Mouse (Mus musculus) liver, embryonic 16.5 days (tissue): Measurements from ENCODE around the gene Fam174b. TPM values are rescaled to one million over a fixed set of nuclear protein-coding genes. Genes with fewer than 3 reads are reported as not detected.

Experiments
- ATAC-seq: fragments of 200-750 bp; cut with Nextera tagmentation; 2 replicates; pipeline ENCODE4 v1.8.0; 2017; ENCODE audit warnings: low read depth, mild to moderate bottlenecking, moderate number of reproducible peaks, moderate library complexity
- H3K27ac ChIP-seq: fragments of 300-500 bp; sonication (generic); 2 replicates; pipeline ENCODE4 v1.5.1; 2014; ENCODE audit warnings: mild to moderate bottlenecking, low read length
- H3K27me3 ChIP-seq: fragments of 300-500 bp; sonication (generic); 2 replicates; pipeline ENCODE4 v1.6.1; 2014; ENCODE audit warnings: low read depth, low read length, mixed read lengths; ENCODE audit not compliant: control insufficient read depth, insufficient read depth
- H3K36me3 ChIP-seq: fragments of 300-500 bp; sonication (generic); 2 replicates; pipeline ENCODE4 v1.6.1; 2014; ENCODE audit warnings: mild to moderate bottlenecking; ENCODE audit not compliant: control insufficient read depth, insufficient read depth
- H3K4me1 ChIP-seq: fragments of 300-500 bp; sonication (generic); 2 replicates; pipeline ENCODE4 v1.6.1; 2014; ENCODE audit warnings: low read depth, low read length, mixed read lengths; ENCODE audit not compliant: control insufficient read depth
- H3K4me2 ChIP-seq: fragments of 300-500 bp; sonication (generic); 2 replicates; pipeline ENCODE4 v1.6.1; 2014; ENCODE audit warnings: low read depth, low read length, mixed read lengths
- H3K4me3 ChIP-seq: fragments of 300-500 bp; sonication (generic); 2 replicates; pipeline ENCODE4 v1.5.1; 2014; ENCODE audit warnings: low read depth, mild to moderate bottlenecking, low read length
- H3K9ac ChIP-seq: fragments of 300-500 bp; sonication (generic); 2 replicates; pipeline ENCODE4 v1.6.1; 2014; ENCODE audit warnings: low read depth, low read length
- H3K9me3 ChIP-seq: fragments of 300-500 bp; sonication (generic); replicated peaks from 2 replicates; pipeline ENCODE4 v1.6.1; 2016; ENCODE audit warnings: low read length; ENCODE audit not compliant: control insufficient read depth
- WGBS: fragments of 180-500 bp; shearing (Covaris S2); extraction: QIAGEN DNeasy Blood & Tissue Kit; methylation state at CpG from one replicate; pipeline ENCODE4 v1.1.7; 2014; ENCODE audit not compliant: insufficient replicate concordance; 5-methylcytosine and 5-hydroxymethylcytosine counted together
- microRNA-seq: library from miRNA; unstranded; fragments of <30 nt; microRNA quantifications from one replicate; pipeline ENCODE4, GENCODE M21; 2016
- polyA plus RNA-seq: library from polyadenylated mRNA; unstranded; fragments of >200 nt; fragmentation: Nextera tagmentation; extraction: Ambion mirVana; gene quantifications from 2 replicates; pipeline ENCODE4 v1.2.1, GENCODE M21; 2015

Gene Fam174b
- polyA plus RNA-seq, 1 experiment from 2014 or later = 3.4 TPM

DNA sequence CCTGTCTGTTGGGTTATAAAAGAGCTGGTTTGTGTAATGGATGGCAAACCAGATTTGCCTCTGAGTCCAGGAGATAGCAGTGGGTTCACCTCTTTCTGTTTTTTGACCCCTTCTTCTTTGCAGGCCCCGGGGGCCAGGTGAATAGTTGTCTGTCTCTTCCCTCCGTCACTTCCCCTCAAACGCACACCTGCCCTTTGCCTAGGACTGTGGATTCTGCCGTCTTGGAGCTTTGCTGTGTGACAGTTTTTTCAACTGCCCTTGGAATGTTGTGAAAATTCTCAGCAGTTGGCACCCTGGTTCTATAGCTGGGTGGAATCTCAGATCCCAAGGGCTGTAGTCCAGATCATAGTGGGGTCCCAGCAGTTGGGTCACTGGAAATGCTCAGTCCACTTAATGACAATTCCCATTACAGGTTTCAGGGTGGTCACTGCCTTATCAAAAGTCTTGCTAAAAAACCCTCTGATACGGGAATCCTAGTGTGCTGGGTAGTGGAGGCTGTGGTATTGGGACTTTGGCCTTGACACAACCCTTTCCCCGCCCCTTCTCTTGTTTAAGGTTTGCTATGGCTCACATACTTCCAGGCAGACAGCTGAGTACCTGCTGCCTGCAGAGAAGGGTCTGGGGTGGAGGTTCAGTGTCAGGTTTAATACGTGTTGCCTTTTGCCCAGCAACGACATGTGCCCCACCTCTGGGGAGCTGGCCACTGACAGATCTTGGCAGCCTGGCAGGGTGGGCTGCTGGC is 76.3 kb downstream of the Fam174b start:
- Histone ChIP-seq H3K9ac (no peak overlapping the region), H3K4me3 (no peak overlapping the region), H3K27ac (no peak overlapping the region), H3K4me2 (no peak overlapping the region), H3K36me3 (no peaks in the 10 kb centered on the region), H3K4me1 (no peaks in the 10 kb centered on the region), H3K27me3 (no peaks in the 10 kb centered on the region), H3K9me3 (no peaks in the 10 kb centered on the region)
- 63% methylated on average over 8 of the region's 8 CpGs for WGBS
- ATAC-seq = no peak

DNA sequence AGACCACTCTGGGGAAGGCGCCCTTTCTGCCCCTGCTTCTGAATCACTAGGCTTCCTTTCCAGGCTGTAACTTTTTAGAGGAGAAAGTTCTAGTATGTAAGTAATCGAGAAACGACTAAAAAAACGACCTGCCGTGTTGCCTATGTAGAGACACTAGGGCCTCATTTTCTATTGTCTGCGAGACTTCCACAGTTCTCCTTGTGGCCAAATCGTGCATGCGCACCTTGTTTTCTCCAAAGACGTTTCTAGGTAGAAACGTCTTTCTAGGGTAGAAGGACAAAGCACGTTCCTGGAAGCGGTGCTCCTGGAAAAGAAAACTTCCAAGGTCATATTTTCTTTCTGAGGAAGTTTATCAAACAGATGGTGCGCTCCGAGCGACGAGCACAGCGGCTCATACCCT is 79.3 kb downstream of the Fam174b start:
- Histone ChIP-seq H3K36me3 (no peaks in the 10 kb centered on the region), H3K4me1 (no peaks in the 10 kb centered on the region), H3K4me2 (no peak overlapping the region), H3K9ac (no peak overlapping the region), H3K4me3 (no peak overlapping the region), H3K9me3 (no peaks in the 10 kb centered on the region), H3K27me3 (no peaks in the 10 kb centered on the region), H3K27ac (no peak overlapping the region)
- ATAC-seq = no peak
- WGBS = 66% methylated on average over 17 of the region's 17 CpGs

Small RNA genes within 50 kb of the gene (microRNA-seq; reads per million reads assigned to microRNA genes)
- not detected for gene Mir7234

Other genes with a start within 250 kb of the Fam174b start
- gene Chd2, start 198.5 kb upstream of the Fam174b start, polyA plus RNA-seq = 24.7 and 26.1 TPM in 2 replicates